ENCODE assay signal across 8 mouse cellular contexts in the genomic region with DNA sequence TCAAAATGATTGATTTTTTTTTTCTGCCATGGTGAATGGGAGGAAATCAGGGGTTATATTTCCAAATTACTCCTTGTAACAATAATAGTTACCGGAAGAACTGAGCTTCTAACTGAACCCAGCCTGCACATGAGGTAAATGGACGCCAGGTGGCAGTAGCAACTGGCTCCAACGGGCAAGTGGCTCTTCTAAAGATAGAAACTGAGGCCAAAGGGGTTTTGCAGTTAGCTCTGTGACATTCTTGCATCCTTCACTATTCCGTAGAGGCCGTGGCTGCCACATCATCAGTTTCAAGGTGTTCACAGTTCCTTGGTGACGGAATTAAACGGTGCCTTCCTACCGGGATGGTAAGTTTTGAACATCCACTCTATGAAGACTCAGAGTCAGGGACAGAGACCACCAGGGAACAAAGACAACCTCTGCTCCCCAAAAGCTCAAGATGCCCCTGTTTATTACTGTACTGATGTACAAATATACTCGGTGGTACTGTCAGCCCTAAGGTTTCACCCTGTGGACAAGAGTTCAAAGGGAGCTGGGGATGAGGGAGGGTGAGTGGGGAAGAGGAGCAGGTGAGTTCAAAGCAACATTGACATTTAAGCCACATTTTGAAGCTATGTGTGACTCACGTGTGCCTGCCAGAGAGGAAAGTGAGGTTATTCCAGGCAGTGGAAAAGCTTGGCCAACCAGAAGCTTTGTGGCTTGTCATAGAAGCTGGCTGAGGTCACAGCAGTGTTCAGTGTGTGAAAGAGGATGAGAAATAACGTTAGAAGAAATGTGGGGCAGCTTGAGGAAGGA.
DNase-seq lines count a peak whose midpoint lies in the region; ATAC-seq lines count a peak whose summit lies in the region.
"Had no signal": no experiment of that assay in that cellular context is flagged by ENCODE, and none has a peak within 500 bp of the region (broad histone marks: within the 10 kb centered on the region; RNA-seq: fewer than 3 reads in every experiment).

No protein-coding gene starts in this region.

- H3K4me3 ChIP-seq in neural tube, embryonic 15.5 days (replicated peaks) = no peak overlapping the region
- H3K4me3 ChIP-seq in liver, embryonic 11.5 days (ENCODE audit: low read depth, low read length) = no peak overlapping the region
- H3K4me3 ChIP-seq: heart, embryonic 15.5 days had no signal

- no peak overlapping the region for H3K9ac ChIP-seq in neural tube, embryonic 15.5 days (replicated peaks)
- no peak overlapping the region; the same call in 1 of the 2 replicates for H3K9ac ChIP-seq in liver, embryonic 11.5 days (ENCODE audit: low read depth, low read length)
- H3K9ac ChIP-seq: heart, embryonic 15.5 days had no signal

- WGBS in neural tube, embryonic 15.5 days = 51% methylated on average over 11 of the region's 11 CpGs
- 26% methylated on average over 11 of the region's 11 CpGs for WGBS in liver, embryonic 11.5 days

- DNase-seq in neural tube, embryonic 10.5 days (ENCODE audit: extremely low spot score, low spot score) = peak; percentile 48
- DNase-seq in embryo, embryonic 9.5 days (ENCODE audit: extremely low spot score) = peak; percentile 51
- no peak for DNase-seq in liver, embryonic 11.5 days (ENCODE audit: low spot score)
- DNase-seq in ovary, postnatal 36 days (ENCODE audit: low spot score) = peak; percentile 38

- no peaks in the 10 kb centered on the region for H3K4me1 ChIP-seq in neural tube, embryonic 15.5 days
- no peaks in the 10 kb centered on the region; the same call in 1 of the 2 replicates for H3K4me1 ChIP-seq in liver, embryonic 11.5 days (replicated peaks; ENCODE audit: control insufficient read depth, insufficient read depth, low read length)
- H3K4me1 ChIP-seq: heart, embryonic 15.5 days had no signal

- no peaks in the 10 kb centered on the region for H3K36me3 ChIP-seq in neural tube, embryonic 15.5 days
- no peaks in the 10 kb centered on the region for H3K36me3 ChIP-seq in liver, embryonic 11.5 days (ENCODE audit: control insufficient read depth, insufficient read depth, low read length)
- H3K36me3 ChIP-seq: heart, embryonic 15.5 days had no signal

- H3K4me2 ChIP-seq in neural tube, embryonic 15.5 days = no peak overlapping the region
- H3K4me2 ChIP-seq in liver, embryonic 11.5 days = 0 out of 2 replicates have a peak overlapping the region, but pooled peaks have one; percentile 25
- H3K4me2 ChIP-seq: heart, embryonic 15.5 days had no signal

- ATAC-seq in neural tube, embryonic 15.5 days (ENCODE audit: low FRiP score) = no peak
- ATAC-seq in activated CD4-positive, CD25-positive, alpha-beta regulatory T cell, adult 4 months = peak; percentile 70
- peak; percentile 63 for ATAC-seq in hematopoietic stem cell, adult 5-6 weeks (replicated peaks in 1 of 2; ENCODE audit: insufficient read depth in 1 of 2, low FRiP score in 2 of 2, low TSS enrichment in 1 of 2, low read depth in 1 of 2, poor library complexity in 2 of 2, severe bottlenecking in 2 of 2)
- peak; percentile 46 for ATAC-seq in liver, embryonic 11.5 days (replicated peaks; ENCODE audit: low FRiP score)

- H3K9me3 ChIP-seq in neural tube, embryonic 15.5 days (replicated peaks) = no peaks in the 10 kb centered on the region
- no peaks in the 10 kb centered on the region for H3K9me3 ChIP-seq in liver, embryonic 11.5 days (ENCODE audit: control insufficient read depth, low read length)
- H3K9me3 ChIP-seq: heart, embryonic 15.5 days had no signal

- no peak overlapping the region for H3K27ac ChIP-seq in neural tube, embryonic 15.5 days (replicated peaks)
- H3K27ac ChIP-seq in liver, embryonic 11.5 days (ENCODE audit: low read depth, low read length) = no peak overlapping the region
- H3K27ac ChIP-seq: heart, embryonic 15.5 days had no signal

- no peaks in the 10 kb centered on the region for H3K27me3 ChIP-seq in neural tube, embryonic 15.5 days (replicated peaks)
- no peaks in the 10 kb centered on the region for H3K27me3 ChIP-seq in liver, embryonic 11.5 days (replicated peaks; ENCODE audit: control insufficient read depth, insufficient read depth, low read length)
- H3K27me3 ChIP-seq: heart, embryonic 15.5 days had no signal
